Comparison of ENCODE assay signal across 9 mouse cellular contexts in the genomic region with DNA sequence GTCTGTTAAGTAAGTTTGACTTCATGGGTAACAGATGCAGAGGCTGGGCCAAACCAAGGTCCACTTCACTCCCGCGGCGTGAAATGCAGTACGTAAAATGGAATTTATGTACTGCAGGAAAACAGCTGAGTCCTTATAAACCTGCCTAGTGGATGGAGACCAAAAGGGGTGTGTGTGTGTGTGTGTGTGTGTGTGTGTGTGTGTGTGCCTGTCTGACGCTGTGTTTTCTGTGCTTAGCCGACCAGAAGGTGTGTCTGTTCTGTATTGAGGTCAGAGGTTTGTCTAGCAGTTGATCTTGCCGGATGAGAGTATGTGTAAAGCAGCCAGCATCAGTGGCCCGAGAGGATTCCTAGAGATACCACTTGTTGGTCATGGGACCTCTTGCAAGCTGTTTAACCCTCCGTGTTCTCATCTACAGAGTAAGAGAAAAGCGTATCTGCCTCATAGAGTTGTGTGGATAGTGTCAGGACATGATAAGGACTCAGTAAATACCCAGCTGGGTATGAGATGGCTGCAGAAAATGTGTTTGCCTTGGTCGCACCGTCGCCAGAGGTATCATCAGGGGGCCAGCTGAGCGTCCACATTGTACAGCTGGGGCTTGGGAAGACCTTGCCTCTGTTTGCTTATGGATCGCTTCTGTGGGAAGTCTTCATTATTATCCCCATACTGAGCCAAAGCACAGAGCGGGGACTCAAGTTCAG. TPM values are rescaled to one million over a fixed set of nuclear protein-coding genes. Genes with fewer than 3 reads are reported as not detected.
DNase-seq lines count a peak whose midpoint lies in the region; ATAC-seq and TF ChIP-seq lines count a peak whose summit lies in the region.
"Had no signal": no experiment of that assay in that cellular context is flagged by ENCODE, and none has a peak within 500 bp of the region (broad histone marks: within the 10 kb centered on the region; RNA-seq: fewer than 3 reads in every experiment).

No protein-coding gene starts in this region.

- 0 out of 2 replicates have a peak overlapping the region, but pooled peaks have one; percentile 92 for H3K9ac ChIP-seq in ES-Bruce4 (ENCODE audit: low read depth, poor library complexity, severe bottlenecking)
- H3K9ac ChIP-seq in intestine, postnatal 0 days (ENCODE audit: low read depth, low read length), result no peak overlapping the region

- peak; percentile 94 for DNase-seq in heart, adult 11 months
- no peak for DNase-seq in heart, adult 8-10 months (ENCODE audit: low spot score)
- DNase-seq in spleen, postnatal 14 days (ENCODE audit: low spot score in 2 of 2), result no peak
- DNase-seq in layer of hippocampus, adult 11-12 months (ENCODE audit: low spot score), result no peak

- no peak overlapping the region for H3K27ac ChIP-seq in ES-Bruce4 (ENCODE audit: insufficient read depth, low read length)
- H3K27ac ChIP-seq in embryonic fibroblast, embryonic 13.5 days (ENCODE audit: insufficient read depth, low read length), result no peak overlapping the region
- no peak overlapping the region for H3K27ac ChIP-seq in intestine, postnatal 0 days (ENCODE audit: low read depth, low read length)

- TF ChIP-seq POLR2A in ES-Bruce4 (IDR thresholded peaks at IDR 0.05; ENCODE audit: insufficient read depth, low read length) (no peak), myocyte (IDR thresholded peaks at IDR 0.05; ENCODE audit: insufficient read length, low read depth) (no peak)
- no peak for TF ChIP-seq POLR2A in embryonic fibroblast, embryonic 13.5 days (IDR thresholded peaks at IDR 0.05; ENCODE audit: low read depth, low read length)

- WGBS in intestine, postnatal 0 days, result 30% methylated on average over 16 of the region's 16 CpGs

- no peak for TF ChIP-seq EP300 in ES-Bruce4 (IDR thresholded peaks at IDR 0.05; ENCODE audit: insufficient read depth, low read depth, low read length)

- peak overlapping the region; percentile 73 for H3ac ChIP-seq in myocyte (ENCODE audit: control insufficient read depth, insufficient read length)

- H3K36me3 ChIP-seq in ES-Bruce4 (ENCODE audit: control insufficient read depth, insufficient read depth, low read length, poor library complexity, severe bottlenecking) (no peaks in the 10 kb centered on the region), myocyte (ENCODE audit: control insufficient read depth, insufficient read depth) (no peaks in the 10 kb centered on the region)
- H3K36me3 ChIP-seq in intestine, postnatal 0 days (ENCODE audit: control insufficient read depth, insufficient read depth), result no peaks in the 10 kb centered on the region

- H3K27me3 ChIP-seq in ES-Bruce4 (ENCODE audit: control insufficient read depth, insufficient read depth, low read length, poor library complexity, severe bottlenecking) (no peaks in the 10 kb centered on the region), myocyte (ENCODE audit: control insufficient read depth, insufficient read depth, insufficient read length) (no peaks in the 10 kb centered on the region)
- no peaks in the 10 kb centered on the region for H3K27me3 ChIP-seq in intestine, postnatal 0 days (replicated peaks; ENCODE audit: control insufficient read depth, insufficient read depth, low read length)

- ATAC-seq in intestine, postnatal 0 days, result 0 out of 2 replicates have a peak, but pooled peaks have one; percentile 18

- H3K4me3 ChIP-seq in ES-Bruce4 (ENCODE audit: low read depth, low read length) (peak overlapping the region; percentile 19), myocyte (peak overlapping the region; percentile 88)
- H3K4me3 ChIP-seq in embryonic fibroblast, embryonic 13.5 days (ENCODE audit: insufficient read depth, low read length), result peak overlapping the region; percentile 56
- peak overlapping the region; percentile 64 for H3K4me3 ChIP-seq in intestine, postnatal 0 days (ENCODE audit: low read depth, low read length)

- peak overlapping the region; percentile 89 for H3K4me2 ChIP-seq in intestine, postnatal 0 days (replicated peaks; ENCODE audit: low read depth)
- H3K4me2 ChIP-seq in myocyte (ENCODE audit: low read depth), result peak overlapping the region; percentile 88

- peaks cover 7% of the 10 kb centered on the region for H3K4me1 ChIP-seq in ES-Bruce4 (ENCODE audit: control insufficient read depth, insufficient read depth, low read length)
- H3K4me1 ChIP-seq in embryonic fibroblast, embryonic 13.5 days (ENCODE audit: control insufficient read depth, insufficient read depth, low read length), result no peaks in the 10 kb centered on the region; the same call in 1 of the 2 replicates
- H3K4me1 ChIP-seq in intestine, postnatal 0 days (replicated peaks; ENCODE audit: control insufficient read depth, insufficient read depth, low read length), result peaks cover 9% of the 10 kb centered on the region

- peaks cover 63% of the 10 kb centered on the region for H3K79me2 ChIP-seq in myocyte (ENCODE audit: control insufficient read depth, insufficient read depth)

- TF ChIP-seq CTCF in ES-Bruce4 (IDR thresholded peaks at IDR 0.05; ENCODE audit: low read depth, low read length), result no peak
- no peak for TF ChIP-seq CTCF in embryonic fibroblast, embryonic 13.5 days (IDR thresholded peaks at IDR 0.05; ENCODE audit: borderline replicate concordance, insufficient read depth, low read length)
- TF ChIP-seq CTCF in intestine, postnatal 0 days (IDR thresholded peaks at IDR 0.05; ENCODE audit: low read depth), result no peak

- no peaks in the 10 kb centered on the region for H3K9me3 ChIP-seq in ES-Bruce4 (replicated peaks; ENCODE audit: control insufficient read depth, insufficient read depth, low read length, poor library complexity, severe bottlenecking)
- H3K9me3 ChIP-seq in intestine, postnatal 0 days (ENCODE audit: control insufficient read depth), result no peaks in the 10 kb centered on the region

TF ChIP-seq in myocyte, 11 proteins besides CTCF, POLR2A, EP300 and RAD21:
- TF ChIP-seq CEBPB (IDR thresholded peaks at IDR 0.05; ENCODE audit: insufficient read depth, poor library complexity, severe bottlenecking), result no peak
- TF ChIP-seq MYOD1 (IDR thresholded peaks at IDR 0.05; ENCODE audit: control insufficient read depth in 1 of 3, insufficient read length in 2 of 3, low read depth in 2 of 3), result peak in 1 of 3 experiments; percentile 13
- peak in 2 of 3 experiments; percentile 24 to 32 for TF ChIP-seq MYOG (IDR thresholded peaks at IDR 0.05; ENCODE audit: control insufficient read depth in 1 of 3, insufficient read depth in 1 of 3, insufficient read length in 2 of 3, low read depth in 2 of 3)

RNA-seq across cellular contexts. Expression of gene Sept8, which starts 2.2 kb away (rescaled TPM):
- total RNA-seq in heart, adult 8-10 months (2022), result 10 to 100 TPM; 22.3 to 27.2 (median 25.6) TPM
- polyA plus RNA-seq in ES-Bruce4 (2011; ENCODE audit: insufficient read depth, insufficient read length, low read depth, missing spikeins) (39.5 and 40.1 TPM in 2 replicates), myocyte (2012; fragmentation: generic; extraction: Trizol) (92.4 TPM)
- polyA plus RNA-seq in embryonic fibroblast, embryonic 13.5 days (2011; ENCODE audit: insufficient read length, low read depth, missing spikeins), result 88.6 and 91.6 TPM in 2 replicates
- 10.0 and 10.5 TPM in 2 replicates for polyA plus RNA-seq in intestine, postnatal 0 days (2015; fragmentation: Nextera tagmentation; extraction: Ambion mirVana)

RNA-seq across cellular contexts. Expression of gene Sowaha, which starts 41.2 kb away (rescaled TPM):
- total RNA-seq in heart, adult 8-10 months (2022), result under 1 TPM; 0.22 to 0.44 (median 0.34) TPM
- polyA plus RNA-seq in ES-Bruce4 (2011; ENCODE audit: insufficient read depth, insufficient read length, low read depth, missing spikeins) (not detected in 2 replicates), myocyte (2012; fragmentation: generic; extraction: Trizol) (not detected)
- polyA plus RNA-seq in embryonic fibroblast, embryonic 13.5 days (2011; ENCODE audit: insufficient read length, low read depth, missing spikeins), result not detected in 2 replicates
- 1.1 and 1.5 TPM in 2 replicates for polyA plus RNA-seq in intestine, postnatal 0 days (2015; fragmentation: Nextera tagmentation; extraction: Ambion mirVana)
- total RNA-seq: CH12.LX had no signal

RNA-seq across cellular contexts. Expression of gene Gm9945, which starts 41.3 kb away (rescaled TPM):
- total RNA-seq in heart, adult 8-10 months (2022), result not detected
- polyA plus RNA-seq in ES-Bruce4 (2011; ENCODE audit: insufficient read depth, insufficient read length, low read depth, missing spikeins) (not detected in 2 replicates), myocyte (2012; fragmentation: generic; extraction: Trizol) (not detected)
- polyA plus RNA-seq in embryonic fibroblast, embryonic 13.5 days (2011; ENCODE audit: insufficient read length, low read depth, missing spikeins), result not detected in 2 replicates
- not detected in 2 replicates for polyA plus RNA-seq in intestine, postnatal 0 days (2015; fragmentation: Nextera tagmentation; extraction: Ambion mirVana)
- total RNA-seq: CH12.LX had no signal

RNA-seq across cellular contexts. Expression of gene Kif3a, which starts 45.9 kb away (rescaled TPM):
- total RNA-seq in heart, adult 8-10 months (2022), result 10 to 100 TPM in 1 of 4 experiments, 1 to 10 TPM in 3; 8.2 to 10.3 (median 8.8) TPM
- polyA plus RNA-seq in ES-Bruce4 (2011; ENCODE audit: insufficient read depth, insufficient read length, low read depth, missing spikeins) (28.9 and 31.6 TPM in 2 replicates), myocyte (2012; fragmentation: generic; extraction: Trizol) (13.6 TPM)
- polyA plus RNA-seq in embryonic fibroblast, embryonic 13.5 days (2011; ENCODE audit: insufficient read length, low read depth, missing spikeins), result 27.3 and 35.3 TPM in 2 replicates
- 17.0 and 18.4 TPM in 2 replicates for polyA plus RNA-seq in intestine, postnatal 0 days (2015; fragmentation: Nextera tagmentation; extraction: Ambion mirVana)

RNA-seq across cellular contexts. Expression of gene Gm9837, which starts 51.0 kb away (rescaled TPM):
- not detected for total RNA-seq in heart, adult 8-10 months (2022)
- polyA plus RNA-seq in ES-Bruce4 (2011; ENCODE audit: insufficient read depth, insufficient read length, low read depth, missing spikeins), result not detected in 2 replicates
- not detected in 2 replicates for polyA plus RNA-seq in embryonic fibroblast, embryonic 13.5 days (2011; ENCODE audit: insufficient read length, low read depth, missing spikeins)
- not detected in 2 replicates for polyA plus RNA-seq in intestine, postnatal 0 days (2015; fragmentation: Nextera tagmentation; extraction: Ambion mirVana)
- polyA plus RNA-seq in myocyte (2012; fragmentation: generic; extraction: Trizol), result not detected
- total RNA-seq: CH12.LX had no signal

Comparison
In these comparisons a context has a peak if more than half of its experiments do, and no peak if none do; other contexts are left out.
1. H3K4me3 ChIP-seq: peak in every context shown above with its lines; median percentile 88 in myocyte; 64 in intestine, postnatal 0 days; 56 in embryonic fibroblast, embryonic 13.5 days; 19 in ES-Bruce4.